ENCODE assay signal across 11 mouse cellular contexts in the genomic region with DNA sequence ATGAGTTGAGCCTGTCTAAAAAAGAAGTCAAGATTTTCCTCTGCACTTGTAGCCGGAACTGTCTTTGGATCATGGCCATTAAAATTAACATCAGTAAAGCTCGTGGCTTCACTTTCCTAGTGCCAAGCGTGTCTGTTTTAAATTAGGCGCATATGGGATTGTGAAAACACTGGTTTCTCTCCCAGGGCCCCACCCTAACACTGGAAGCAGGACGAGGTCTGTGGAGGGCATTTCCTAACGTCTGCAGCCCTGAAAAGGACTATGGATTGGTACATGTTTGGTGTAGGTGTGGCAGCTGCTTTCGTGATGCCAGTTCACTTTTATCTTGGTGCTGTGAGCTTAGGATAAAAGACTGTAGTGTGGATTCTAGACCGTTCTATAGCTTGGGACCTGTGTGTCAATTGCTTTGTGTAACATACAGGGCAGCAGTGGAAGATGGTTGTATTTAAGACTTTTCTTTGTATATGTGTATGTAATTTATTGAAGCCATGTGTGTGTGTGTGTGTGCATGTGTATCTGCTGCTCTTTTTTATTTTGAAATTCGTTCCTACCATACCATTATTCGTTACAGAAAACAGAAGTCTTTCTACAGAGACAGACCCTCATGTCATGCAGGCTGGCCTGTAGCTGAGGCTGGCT. TPM values are rescaled to one million over a fixed set of nuclear protein-coding genes. Genes with fewer than 3 reads are reported as not detected.
DNase-seq lines count a peak whose midpoint lies in the region; ATAC-seq and TF ChIP-seq lines count a peak whose summit lies in the region.
"Had no signal": no experiment of that assay in that cellular context is flagged by ENCODE, and none has a peak within 500 bp of the region (broad histone marks: within the 10 kb centered on the region; RNA-seq: fewer than 3 reads in every experiment).

No protein-coding gene starts in this region.

- H3K27me3 ChIP-seq in heart, embryonic 10.5 days (ENCODE audit: insufficient read depth, poor library complexity, severe bottlenecking): no peaks in the 10 kb centered on the region
- no peaks in the 10 kb centered on the region for H3K27me3 ChIP-seq in ES-Bruce4 (ENCODE audit: control insufficient read depth, insufficient read depth, low read length, poor library complexity, severe bottlenecking)
- no peaks in the 10 kb centered on the region for H3K27me3 ChIP-seq in hindbrain, embryonic 15.5 days

- H3K4me3 ChIP-seq in heart, embryonic 10.5 days: no peak overlapping the region
- no peak overlapping the region for H3K4me3 ChIP-seq in ES-Bruce4 (ENCODE audit: low read depth, low read length)
- H3K4me3 ChIP-seq in hindbrain, embryonic 15.5 days: no peak overlapping the region

- H3K4me1 ChIP-seq in heart, embryonic 10.5 days: peaks cover 49% of the 10 kb centered on the region
- H3K4me1 ChIP-seq in ES-Bruce4 (ENCODE audit: control insufficient read depth, insufficient read depth, low read length): no peaks in the 10 kb centered on the region
- H3K4me1 ChIP-seq in hindbrain, embryonic 15.5 days (replicated peaks): peaks cover 9% of the 10 kb centered on the region

- TF ChIP-seq EP300 in ES-Bruce4 (IDR thresholded peaks at IDR 0.05; ENCODE audit: insufficient read depth, low read depth, low read length): no peak

- H3K27ac ChIP-seq in heart, embryonic 10.5 days: no peak overlapping the region
- peak overlapping the region; percentile 66 for H3K27ac ChIP-seq in ES-Bruce4 (ENCODE audit: insufficient read depth, low read length)
- no peak overlapping the region for H3K27ac ChIP-seq in hindbrain, embryonic 15.5 days (replicated peaks)

- no peak overlapping the region for H3K9ac ChIP-seq in ES-Bruce4 (ENCODE audit: low read depth, poor library complexity, severe bottlenecking)
- H3K9ac ChIP-seq in hindbrain, embryonic 15.5 days: no peak overlapping the region

- 54% methylated on average over 10 of the region's 10 CpGs for WGBS in heart, embryonic 10.5 days
- WGBS in hindbrain, embryonic 15.5 days: 44% methylated on average over 10 of the region's 10 CpGs

- H3K36me3 ChIP-seq in heart, embryonic 10.5 days: peaks cover 8% of the 10 kb centered on the region
- no peaks in the 10 kb centered on the region; the same call in 1 of the 2 replicates for H3K36me3 ChIP-seq in ES-Bruce4 (ENCODE audit: control insufficient read depth, insufficient read depth, low read length, poor library complexity, severe bottlenecking)
- H3K36me3 ChIP-seq in hindbrain, embryonic 15.5 days: no peaks in the 10 kb centered on the region

- DNase-seq in heart, embryonic 10.5 days (ENCODE audit: low spot score): peak; percentile 48
- DNase-seq in heart, postnatal 14 days: no peak
- DNase-seq in embryo, embryonic 11 days: peak; percentile 82
- no peak for DNase-seq in kidney, adult 9 months
- DNase-seq in cerebellum, postnatal 36 days: no peak
- DNase-seq: kidney, adult 18-20 months; right cerebral cortex, adult 18-20 months; thymus, postnatal 36 days had no signal

- no peak for ATAC-seq in hindbrain, embryonic 15.5 days (ENCODE audit: low FRiP score, low read depth)
- ATAC-seq in CD4-positive, CD25-positive, alpha-beta regulatory T cell, adult 4 months: no peak

- TF ChIP-seq POLR2A in ES-Bruce4 (IDR thresholded peaks at IDR 0.05; ENCODE audit: insufficient read depth, low read length): no peak

- no peak for TF ChIP-seq CTCF in ES-Bruce4 (IDR thresholded peaks at IDR 0.05; ENCODE audit: low read depth, low read length)

- intact Hi-C loops in heart, postnatal 14 days (cut with DNase I): no loop called here

- 0 out of 2 replicates have a peak overlapping the region, but pooled peaks have one; percentile 4 for H3K4me2 ChIP-seq in hindbrain, embryonic 15.5 days

- no peaks in the 10 kb centered on the region for H3K9me3 ChIP-seq in heart, embryonic 10.5 days
- H3K9me3 ChIP-seq in ES-Bruce4 (replicated peaks; ENCODE audit: control insufficient read depth, insufficient read depth, low read length, poor library complexity, severe bottlenecking): no peaks in the 10 kb centered on the region
- no peaks in the 10 kb centered on the region for H3K9me3 ChIP-seq in hindbrain, embryonic 15.5 days

RNA-seq across cellular contexts. Expression of a gene that starts 13.0 kb away (rescaled TPM):
- polyA plus RNA-seq in heart, embryonic 10.5 days (2016; fragmentation: Nextera tagmentation; extraction: Ambion mirVana): 55.6 and 60.0 TPM in 2 replicates
- total RNA-seq in heart, postnatal 14 days (2021): 10 to 100 TPM; 66.4 to 68.5 TPM
- polyA plus RNA-seq in ES-Bruce4 (2011; ENCODE audit: insufficient read depth, insufficient read length, low read depth, missing spikeins): 181 and 182 TPM in 2 replicates
- polyA plus RNA-seq in hindbrain, embryonic 15.5 days (2015; fragmentation: Nextera tagmentation; extraction: Ambion mirVana): 27.4 and 30.5 TPM in 2 replicates
- 10 to 100 TPM; 19.1 to 20.1 TPM for polyA plus RNA-seq in CD4-positive, CD25-positive, alpha-beta regulatory T cell, adult 4 months (2017; shearing (Covaris generic))

Comparison
In these comparisons a context has a peak if more than half of its experiments do, and no peak if none do; other contexts are left out.
1. DNase-seq: peak in heart, embryonic 10.5 days (single experiment) and embryo, embryonic 11 days (single experiment); none in heart, postnatal 14 days (0 of 2), kidney, adult 9 months (single experiment) and cerebellum, postnatal 36 days (0 of 2).